Mouse (Mus musculus): Measurements from ENCODE around the gene Bst2. TPM values are rescaled to one million over a fixed set of nuclear protein-coding genes. Genes with fewer than 3 reads are reported as not detected.

The Bst2 gene
- polyA plus RNA-seq, 1 experiment: 207 TPM

DNA sequence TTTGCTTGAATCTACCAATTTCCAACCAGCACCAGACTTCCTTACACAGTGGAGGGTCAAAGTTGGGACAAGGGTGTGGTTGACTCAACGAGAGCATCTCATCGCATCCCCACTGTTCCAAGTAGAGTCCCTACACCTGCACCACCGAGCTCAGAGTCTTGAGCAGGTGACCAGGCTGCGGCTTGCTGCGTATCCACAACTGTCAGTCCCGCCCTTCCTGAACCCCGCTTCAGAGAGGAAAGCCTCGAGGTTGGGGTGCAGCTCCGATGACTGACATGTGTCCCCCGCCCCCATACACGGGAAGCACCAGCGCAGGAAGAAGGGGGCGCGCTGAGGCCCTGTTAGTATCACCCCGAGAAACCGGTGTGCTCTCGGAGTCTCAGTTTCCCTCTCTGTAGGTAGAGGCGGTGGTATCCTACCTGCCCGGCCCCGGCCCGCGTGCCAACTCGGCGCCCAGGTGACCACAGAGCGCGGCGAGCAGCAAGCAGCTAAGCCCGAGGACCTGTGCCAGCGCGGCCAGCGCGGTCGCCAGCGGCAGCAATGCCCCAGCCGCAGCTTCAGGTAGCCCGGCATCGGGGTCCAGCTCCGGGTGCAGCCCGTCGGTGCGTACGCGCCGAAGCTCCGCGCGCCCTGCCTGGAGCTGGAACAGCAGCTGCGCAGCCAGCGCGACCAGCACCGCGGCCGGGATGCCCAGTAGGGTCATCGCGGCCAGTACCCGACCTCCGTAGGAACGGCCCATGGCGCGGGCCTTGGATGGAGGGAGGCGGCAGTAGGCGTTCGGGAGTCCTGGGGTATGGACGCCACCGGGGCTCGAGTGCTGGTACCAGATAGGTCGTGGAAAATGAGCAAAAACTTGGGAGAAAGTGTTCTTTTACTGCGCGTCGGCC lies 21.1 kb upstream of the Bst2 start, which contains the start of gene Tmem221:
Gene Tmem221, minus strand, starts transcription at position 801 of the 887 bp plus-strand sequence.
- peak within 1 kb of the TSS; percentile 77 for H3K4me3 ChIP-seq (ENCODE audit: low read depth, low read length)
- no peaks in the 10 kb centered on the region for H3K9me3 ChIP-seq (replicated peaks; ENCODE audit: control insufficient read depth, insufficient read depth, low read length, poor library complexity, severe bottlenecking)
- no peak within 1 kb of the TSS for H3K27ac ChIP-seq (ENCODE audit: insufficient read depth, low read length)
- TF ChIP-seq CTCF (IDR thresholded peaks at IDR 0.05; ENCODE audit: low read depth, low read length) (peak; percentile 17), EP300 (IDR thresholded peaks at IDR 0.05; ENCODE audit: insufficient read depth, low read depth, low read length) (no peak), POLR2A (IDR thresholded peaks at IDR 0.05; ENCODE audit: insufficient read depth, low read length) (peak; percentile 53)
- H3K9ac ChIP-seq (ENCODE audit: low read depth, poor library complexity, severe bottlenecking): peak within 1 kb of the TSS; percentile 78
- H3K27me3 ChIP-seq (ENCODE audit: control insufficient read depth, insufficient read depth, low read length, poor library complexity, severe bottlenecking): peaks cover 3% of the 10 kb centered on the region; the same call in 1 of the 2 replicates
- no peaks in the 10 kb centered on the region for H3K4me1 ChIP-seq (ENCODE audit: control insufficient read depth, insufficient read depth, low read length)
- H3K36me3 ChIP-seq (ENCODE audit: control insufficient read depth, insufficient read depth, low read length, poor library complexity, severe bottlenecking): no peaks in the 10 kb centered on the region

GRCm38 (mm10) chr8:71554644-71555043 lies 17.4 kb upstream of the Bst2 start:
- H3K4me1 ChIP-seq (ENCODE audit: control insufficient read depth, insufficient read depth, low read length): no peaks in the 10 kb centered on the region
- TF ChIP-seq POLR2A (IDR thresholded peaks at IDR 0.05; ENCODE audit: insufficient read depth, low read length) (no peak), CTCF (IDR thresholded peaks at IDR 0.05; ENCODE audit: low read depth, low read length) (no peak), EP300 (IDR thresholded peaks at IDR 0.05; ENCODE audit: insufficient read depth, low read depth, low read length) (no peak)
- H3K27ac ChIP-seq (ENCODE audit: insufficient read depth, low read length): no peak overlapping the region
- H3K4me3 ChIP-seq (ENCODE audit: low read depth, low read length): no peak overlapping the region
- no peaks in the 10 kb centered on the region for H3K27me3 ChIP-seq (ENCODE audit: control insufficient read depth, insufficient read depth, low read length, poor library complexity, severe bottlenecking)
- no peaks in the 10 kb centered on the region for H3K9me3 ChIP-seq (replicated peaks; ENCODE audit: control insufficient read depth, insufficient read depth, low read length, poor library complexity, severe bottlenecking)
- no peaks in the 10 kb centered on the region for H3K36me3 ChIP-seq (ENCODE audit: control insufficient read depth, insufficient read depth, low read length, poor library complexity, severe bottlenecking)
- no peak overlapping the region for H3K9ac ChIP-seq (ENCODE audit: low read depth, poor library complexity, severe bottlenecking)

- Histone ChIP-seq H3K4me1 (ENCODE audit: control insufficient read depth, insufficient read depth, low read length) (no peaks in the 10 kb centered on the region), H3K27ac (ENCODE audit: insufficient read depth, low read length) (no peak overlapping the region), H3K27me3 (ENCODE audit: control insufficient read depth, insufficient read depth, low read length, poor library complexity, severe bottlenecking) (no peaks in the 10 kb centered on the region), H3K36me3 (ENCODE audit: control insufficient read depth, insufficient read depth, low read length, poor library complexity, severe bottlenecking) (no peaks in the 10 kb centered on the region), H3K9me3 (replicated peaks; ENCODE audit: control insufficient read depth, insufficient read depth, low read length, poor library complexity, severe bottlenecking) (no peaks in the 10 kb centered on the region), H3K9ac (ENCODE audit: low read depth, poor library complexity, severe bottlenecking) (no peak overlapping the region), H3K4me3 (ENCODE audit: low read depth, low read length) (no peak overlapping the region)
- TF ChIP-seq EP300 (IDR thresholded peaks at IDR 0.05; ENCODE audit: insufficient read depth, low read depth, low read length) (no peak), CTCF (IDR thresholded peaks at IDR 0.05; ENCODE audit: low read depth, low read length) (no peak), POLR2A (IDR thresholded peaks at IDR 0.05; ENCODE audit: insufficient read depth, low read length) (no peak)
Observed at GRCm38 (mm10) chr8:71554001-71554400, 16.7 kb upstream of the Bst2 start.

DNA sequence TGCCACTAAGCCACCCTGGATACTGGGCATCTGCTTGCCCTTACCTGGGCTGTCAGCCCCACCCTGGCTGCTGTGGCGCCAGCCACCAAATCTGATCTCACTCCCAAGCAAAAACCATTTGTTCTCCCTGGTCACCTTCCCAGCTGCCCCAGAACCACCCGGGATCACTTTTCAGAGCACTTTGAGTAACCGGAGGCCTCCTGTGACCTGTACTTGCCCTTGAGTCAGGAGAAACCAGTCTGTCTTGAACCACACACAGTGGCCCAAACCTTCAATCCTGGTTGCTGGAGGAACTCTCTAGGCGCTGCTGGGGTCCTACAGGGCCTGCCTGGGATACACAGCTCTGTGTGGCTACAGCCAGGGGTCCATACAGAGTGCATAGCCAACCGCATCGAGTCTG lies 15.5 kb upstream of the Bst2 start:
- Histone ChIP-seq H3K27ac (ENCODE audit: insufficient read depth, low read length) (no peak overlapping the region), H3K27me3 (ENCODE audit: control insufficient read depth, insufficient read depth, low read length, poor library complexity, severe bottlenecking) (no peaks in the 10 kb centered on the region), H3K36me3 (ENCODE audit: control insufficient read depth, insufficient read depth, low read length, poor library complexity, severe bottlenecking) (peaks cover 4% of the 10 kb centered on the region), H3K9me3 (replicated peaks; ENCODE audit: control insufficient read depth, insufficient read depth, low read length, poor library complexity, severe bottlenecking) (no peaks in the 10 kb centered on the region), H3K4me3 (ENCODE audit: low read depth, low read length) (no peak overlapping the region), H3K4me1 (ENCODE audit: control insufficient read depth, insufficient read depth, low read length) (no peaks in the 10 kb centered on the region), H3K9ac (ENCODE audit: low read depth, poor library complexity, severe bottlenecking) (no peak overlapping the region)
- TF ChIP-seq CTCF (IDR thresholded peaks at IDR 0.05; ENCODE audit: low read depth, low read length) (no peak), POLR2A (IDR thresholded peaks at IDR 0.05; ENCODE audit: insufficient read depth, low read length) (no peak), EP300 (IDR thresholded peaks at IDR 0.05; ENCODE audit: insufficient read depth, low read depth, low read length) (no peak)

GRCm38 (mm10) chr8:71550754-71551153 lies 13.5 kb upstream of the Bst2 start:
- Histone ChIP-seq H3K9me3 (replicated peaks; ENCODE audit: control insufficient read depth, insufficient read depth, low read length, poor library complexity, severe bottlenecking) (no peaks in the 10 kb centered on the region), H3K27me3 (ENCODE audit: control insufficient read depth, insufficient read depth, low read length, poor library complexity, severe bottlenecking) (no peaks in the 10 kb centered on the region), H3K4me3 (ENCODE audit: low read depth, low read length) (no peak overlapping the region), H3K9ac (ENCODE audit: low read depth, poor library complexity, severe bottlenecking) (no peak overlapping the region), H3K4me1 (ENCODE audit: control insufficient read depth, insufficient read depth, low read length) (no peaks in the 10 kb centered on the region), H3K27ac (ENCODE audit: insufficient read depth, low read length) (no peak overlapping the region), H3K36me3 (ENCODE audit: control insufficient read depth, insufficient read depth, low read length, poor library complexity, severe bottlenecking) (peaks cover 11% of the 10 kb centered on the region)
- TF ChIP-seq EP300 (IDR thresholded peaks at IDR 0.05; ENCODE audit: insufficient read depth, low read depth, low read length) (no peak), CTCF (IDR thresholded peaks at IDR 0.05; ENCODE audit: low read depth, low read length) (no peak), POLR2A (IDR thresholded peaks at IDR 0.05; ENCODE audit: insufficient read depth, low read length) (no peak)

- Histone ChIP-seq H3K9me3 (replicated peaks; ENCODE audit: control insufficient read depth, insufficient read depth, low read length, poor library complexity, severe bottlenecking) (no peaks in the 10 kb centered on the region), H3K4me1 (ENCODE audit: control insufficient read depth, insufficient read depth, low read length) (no peaks in the 10 kb centered on the region), H3K27ac (ENCODE audit: insufficient read depth, low read length) (no peak overlapping the region), H3K4me3 (ENCODE audit: low read depth, low read length) (no peak overlapping the region), H3K9ac (ENCODE audit: low read depth, poor library complexity, severe bottlenecking) (no peak overlapping the region), H3K27me3 (ENCODE audit: control insufficient read depth, insufficient read depth, low read length, poor library complexity, severe bottlenecking) (no peaks in the 10 kb centered on the region), H3K36me3 (ENCODE audit: control insufficient read depth, insufficient read depth, low read length, poor library complexity, severe bottlenecking) (peaks cover 17% of the 10 kb centered on the region)
- TF ChIP-seq EP300 (IDR thresholded peaks at IDR 0.05; ENCODE audit: insufficient read depth, low read depth, low read length) (no peak), CTCF (IDR thresholded peaks at IDR 0.05; ENCODE audit: low read depth, low read length) (no peak), POLR2A (IDR thresholded peaks at IDR 0.05; ENCODE audit: insufficient read depth, low read length) (no peak)
Observed at GRCm38 (mm10) chr8:71547590-71547989, 10.3 kb upstream of the Bst2 start.
